Mouse (Mus musculus) gastrocnemius, postnatal 36 days (tissue): ENCODE measurements around the gene Tymp. TPM values are rescaled to one million over a fixed set of nuclear protein-coding genes. Genes with fewer than 3 reads are reported as not detected.
A peak's percentile ranks its signal among the peaks of the same experiment; 100 is the strongest.

Experiments used
- DNase-seq, 2 experiments: peaks; one replicate each; pipeline ENCODE4 v3.0.0; 2022
- intact Hi-C: fragments of 180-260 bp; cut with DNase I; formaldehyde crosslinking; loops from one replicate; pipeline ENCODE4 v1.15.1; 2025
- total RNA-seq, 2 experiments: library from RNA; stranded (reverse); gene quantifications; 2 replicates each; pipeline ENCODE4 v1.2.3; 2021

Gene Tymp
- total RNA-seq, 2 experiments from 2014 or later: 0.35 to 0.48 TPM

DNA sequence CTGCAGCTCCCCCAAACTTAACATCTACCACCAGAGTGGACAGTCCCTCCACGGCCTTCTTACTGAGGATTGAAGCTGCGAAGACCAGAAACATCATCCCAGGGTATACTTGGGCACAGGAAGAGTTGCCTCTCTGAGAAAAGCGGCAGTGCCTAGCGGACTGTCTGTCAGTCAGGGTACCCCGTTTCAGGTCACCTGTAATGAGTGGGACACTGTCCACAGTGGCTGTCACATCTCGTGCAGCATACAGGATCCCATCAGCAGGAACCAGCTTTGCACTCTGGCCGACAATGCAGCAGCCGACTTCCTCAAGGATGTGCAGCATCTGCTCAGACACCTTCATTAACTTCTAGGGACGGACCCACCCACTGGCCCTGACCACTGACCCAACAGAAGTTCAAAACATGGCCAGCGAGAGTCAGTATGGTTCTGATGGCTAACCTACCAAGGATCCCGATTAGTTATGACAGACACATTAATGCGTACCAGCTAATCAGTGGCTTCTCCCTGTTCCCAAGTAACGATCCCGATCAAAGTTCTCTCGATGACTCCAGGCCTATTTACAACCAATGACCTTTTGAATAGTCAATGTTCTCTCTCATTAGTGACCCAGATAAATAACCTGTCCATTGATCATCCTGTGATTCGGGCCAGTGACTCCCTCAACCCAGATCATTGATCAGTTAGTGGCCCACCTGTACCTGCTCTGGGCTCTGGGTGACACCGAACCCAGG lies 1.9 kb downstream of the Tymp start:
- intact Hi-C loops: loop anchor here (5.0 kb wide), 1 partner anchor 52 kb away; the partner anchor contains the start of genes C730034F03Rik, Chkb, Cpt1b and Gm44502

DNA sequence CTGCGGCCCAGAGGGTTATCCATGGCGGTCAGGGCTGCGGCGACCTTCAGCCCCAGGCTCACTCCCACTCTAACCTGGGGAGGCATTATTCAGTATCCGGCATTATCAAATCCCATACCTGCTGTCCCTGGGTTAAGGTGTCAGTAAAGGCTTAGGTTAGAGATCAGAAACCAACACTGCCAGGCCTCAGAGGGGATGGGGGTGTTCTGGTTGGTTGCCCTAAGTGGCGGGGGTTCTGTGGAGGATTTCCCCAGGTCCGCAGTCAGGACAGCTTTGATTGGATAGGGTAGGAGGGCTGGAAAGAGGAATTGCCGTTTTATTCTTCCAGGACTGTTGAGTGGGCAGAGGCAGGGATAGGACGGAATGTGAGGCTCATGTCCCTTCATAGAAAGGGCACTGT lies 2.5 kb downstream of the Tymp start:
- no peak for DNase-seq
- intact Hi-C loops: loop anchor here (5.0 kb wide), 1 partner anchor 53 kb away; the partner anchor contains the start of genes C730034F03Rik, Chkb, Cpt1b and Gm44502

More for the DNA sequence above, 1.9 kb downstream of the Tymp start:
- no peak for DNase-seq

DNA sequence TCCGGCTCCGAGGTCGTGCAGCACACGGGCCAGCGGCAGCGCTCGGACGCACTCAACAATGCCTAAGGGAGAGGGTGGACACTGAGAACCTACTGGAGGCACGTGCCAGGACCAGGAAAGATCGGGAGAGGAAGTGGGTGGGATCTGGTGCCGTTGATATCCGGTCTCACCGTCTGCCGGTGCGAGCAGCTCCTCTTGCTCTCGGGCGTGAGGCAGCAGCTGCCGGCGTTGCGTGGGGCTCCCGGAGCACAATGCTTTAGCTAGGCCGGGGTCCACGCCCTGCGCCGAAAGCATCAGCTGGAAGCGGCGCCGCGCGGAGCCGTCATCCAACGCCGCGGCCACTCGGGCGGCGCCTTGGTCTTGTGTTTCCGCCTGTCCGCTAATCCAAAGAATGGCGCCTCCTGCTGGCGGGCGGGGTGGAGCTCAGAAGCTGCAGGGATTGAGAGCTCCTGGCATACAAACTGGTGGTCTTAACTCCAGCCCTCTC lies 3.0 kb downstream of the Tymp start, which contains the start of gene Sco2:
TSS of gene Sco2 (minus strand) at position 85 of the 487 bp plus-strand sequence.
- intact Hi-C loops: loop anchor here (5.0 kb wide), 1 partner anchor 53 kb away; the partner anchor contains the start of genes C730034F03Rik, Chkb, Cpt1b and Gm44502
- DNase-seq: peak; percentile 92 to 95

DNA sequence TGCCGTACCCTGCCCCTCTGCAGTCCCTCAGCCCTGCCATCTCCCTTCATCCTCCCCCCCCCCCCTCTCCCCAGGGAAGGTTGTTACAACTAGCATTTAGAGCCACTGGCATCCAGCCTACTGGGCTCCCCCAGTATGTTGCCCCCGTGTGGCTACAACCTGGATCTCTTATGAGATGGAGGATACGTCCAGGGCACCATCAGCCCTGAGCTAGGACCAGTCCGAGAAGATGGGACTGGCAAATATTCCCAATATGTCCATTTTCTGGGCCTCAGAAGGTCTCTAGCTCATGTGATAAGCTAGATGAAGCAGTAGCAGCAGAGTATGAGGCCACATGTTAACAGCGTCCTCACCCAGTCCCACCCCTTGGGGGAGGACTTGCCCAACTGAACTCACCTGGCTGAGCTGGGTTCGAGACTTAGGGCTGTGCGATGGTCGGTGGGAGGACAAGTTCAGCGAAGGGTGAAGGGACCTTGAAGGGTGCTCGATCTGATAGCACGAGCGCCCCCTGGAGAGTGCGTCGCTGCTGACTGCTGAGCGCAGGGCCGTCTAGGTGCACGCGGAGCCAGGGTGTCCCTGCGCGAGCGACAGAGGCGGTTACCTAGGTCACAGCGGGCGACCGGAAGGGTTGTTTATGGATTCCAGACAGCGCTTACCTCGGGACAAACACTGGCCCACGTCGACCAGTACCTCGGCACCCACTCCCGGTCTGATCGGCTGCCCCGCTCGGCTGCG lies 3.6 kb downstream of the Tymp start:
- peak; percentile 78 to 80 for DNase-seq
- intact Hi-C loops: loop anchor here (5.0 kb wide), 1 partner anchor 54 kb away; the partner anchor contains the start of genes C730034F03Rik, Chkb, Cpt1b and Gm44502

GRCm38 (mm10) chr15:89372536-89372935 lies 4.3 kb downstream of the Tymp start:
- intact Hi-C loops: loop anchor here (5.0 kb wide), 1 partner anchor 55 kb away; the partner anchor contains the start of genes C730034F03Rik, Chkb, Cpt1b and Gm44502
- DNase-seq: no peak

- DNase-seq: no peak
- intact Hi-C loops: loop anchor here (5.0 kb wide), 1 partner anchor 55 kb away; the partner anchor contains the start of genes C730034F03Rik, Chkb, Cpt1b and Gm44502
Observed at GRCm38 (mm10) chr15:89372068-89372467, 4.8 kb downstream of the Tymp start.

DNA sequence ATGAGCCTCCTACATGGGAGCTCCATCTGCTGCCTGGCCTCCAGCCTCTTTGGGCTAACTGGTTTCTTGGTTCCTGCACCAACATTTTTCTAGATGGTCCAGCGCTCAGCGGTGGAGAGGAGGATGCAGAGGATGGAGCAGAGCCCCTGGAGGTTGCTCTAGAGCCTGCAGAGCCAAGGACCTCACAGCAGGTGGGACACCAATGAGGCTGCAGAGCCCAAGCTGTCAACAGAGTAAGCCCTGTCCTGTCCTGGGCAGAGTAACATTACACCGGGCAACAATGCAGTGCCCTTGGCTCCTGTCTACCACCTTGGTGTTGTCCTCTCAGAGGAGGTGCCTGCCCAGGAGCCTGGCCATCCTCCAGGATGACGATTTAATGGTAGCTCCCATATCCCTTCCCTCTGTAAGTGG lies 11.7 kb downstream of the Tymp start:
- intact Hi-C loops: no loop called here
- no peak for DNase-seq

- DNase-seq: no peak
- intact Hi-C loops: no loop called here
Observed at GRCm38 (mm10) chr15:89363051-89363450, 13.8 kb downstream of the Tymp start.

DNA sequence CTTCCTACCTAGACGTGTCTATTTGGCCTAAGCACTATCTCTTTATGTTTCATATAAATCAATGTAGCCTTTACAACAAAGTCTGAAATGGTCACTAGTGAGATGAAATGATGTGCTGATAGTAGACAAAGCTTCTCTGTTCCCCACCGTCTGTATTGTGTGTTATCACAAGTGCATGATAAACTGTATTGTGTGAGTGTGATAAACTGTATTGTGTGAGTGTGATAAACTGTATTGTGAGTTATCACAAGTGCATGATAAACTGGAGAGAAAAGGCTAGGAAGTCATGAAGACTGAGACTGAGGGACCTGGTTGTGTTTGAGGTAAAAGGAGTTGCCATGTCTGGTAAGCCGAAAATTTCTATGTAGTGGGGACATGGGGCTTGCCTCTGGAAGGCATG lies 18.1 kb downstream of the Tymp start:
- intact Hi-C loops: no loop called here
- no peak for DNase-seq

DNA sequence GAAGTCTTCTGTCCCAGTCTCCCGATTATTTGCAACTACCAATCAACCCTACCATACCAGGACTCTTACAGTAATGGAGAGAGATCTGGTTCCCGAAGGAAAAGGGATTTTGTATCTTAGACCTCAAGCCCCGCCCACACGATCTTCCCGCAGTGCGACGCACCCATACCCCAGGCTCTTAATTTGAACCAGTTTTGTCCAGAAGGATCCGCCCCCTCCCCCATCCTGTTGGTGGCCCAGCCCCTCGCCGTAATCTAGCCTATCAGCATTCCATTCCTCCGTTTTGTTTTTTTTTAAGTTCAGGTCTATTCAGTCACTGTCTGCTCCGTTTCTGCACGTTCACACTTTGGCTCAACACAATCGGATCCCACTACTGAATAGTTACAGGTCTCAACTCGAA lies 20.5 kb downstream of the Tymp start:
- DNase-seq: no peak
- intact Hi-C loops: no loop called here

DNA sequence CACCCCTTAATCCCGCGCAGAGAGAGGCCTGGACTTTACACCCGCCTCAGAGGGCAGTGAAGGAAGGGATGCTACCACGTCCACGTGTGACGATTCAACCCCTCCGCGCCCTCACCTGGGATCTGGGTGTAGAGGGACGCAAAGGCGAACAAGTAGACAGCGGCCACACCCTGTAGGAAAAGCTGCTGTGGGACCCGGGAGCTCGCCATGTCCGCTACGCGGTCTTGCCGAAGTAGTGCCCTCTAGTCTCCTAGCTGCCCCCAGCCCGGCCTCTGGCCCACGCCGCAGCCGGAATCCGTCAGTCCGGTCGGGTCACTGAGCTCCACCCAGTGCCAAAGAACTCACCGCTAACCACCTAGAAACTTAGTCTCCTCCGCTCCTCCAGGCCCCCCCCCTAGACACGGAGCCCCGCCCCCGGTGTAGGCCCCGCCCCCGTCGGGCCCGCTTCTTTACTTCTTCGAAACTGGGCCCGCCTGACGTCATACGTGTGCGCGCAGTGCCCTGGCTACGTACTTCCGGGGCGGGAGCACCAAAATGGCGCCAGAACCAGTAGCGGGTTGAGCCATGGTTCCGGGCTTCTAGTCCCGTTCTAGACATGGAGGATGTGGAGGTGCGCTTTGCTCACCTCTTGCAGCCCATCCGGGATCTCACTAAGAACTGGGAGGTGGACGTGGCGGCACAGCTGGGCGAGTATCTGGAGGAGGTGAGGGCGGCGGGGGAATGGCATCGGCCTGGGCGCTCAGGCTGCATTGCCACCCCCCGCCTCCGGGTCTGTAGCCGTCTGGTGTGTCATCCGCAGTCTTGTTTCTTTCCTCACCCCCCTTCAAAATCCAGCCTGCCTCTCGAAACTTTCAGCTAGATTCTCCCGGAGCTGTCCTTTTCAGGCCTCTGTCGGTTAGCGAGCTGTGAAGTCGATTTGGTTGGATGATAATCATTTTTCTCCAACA lies 21.3 kb downstream of the Tymp start, which contains the start of the genes Lmf2 and Ncaph2:
TSS of gene Lmf2 (minus strand) at position 419 of the 947 bp plus-strand sequence.
TSS of gene Ncaph2 (plus strand) at position 479 of the 947 bp plus-strand sequence.
- intact Hi-C loops: no loop called here
- peak; percentile 94 for DNase-seq

DNA sequence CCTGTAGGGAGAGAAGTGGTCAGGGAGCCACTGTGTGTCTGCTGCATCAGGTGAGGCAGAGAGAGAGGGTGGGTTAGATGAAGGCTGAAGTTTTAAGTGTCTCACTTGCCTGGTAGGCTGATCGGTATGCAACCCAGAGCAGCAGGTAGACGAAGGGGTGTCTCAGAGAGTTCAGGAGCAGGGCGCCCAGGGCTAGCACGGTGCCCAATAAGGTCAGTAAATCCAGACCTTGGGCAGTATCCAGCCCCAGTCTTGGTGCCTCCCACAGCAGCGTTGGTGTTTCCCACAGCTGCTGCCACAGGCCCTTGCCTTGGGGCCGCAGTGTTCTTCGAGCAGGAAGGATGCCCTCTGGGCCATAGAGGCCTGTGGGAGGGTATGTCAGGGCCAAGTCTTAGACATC lies 22.4 kb downstream of the Tymp start:
- intact Hi-C loops: loop anchor here (5.0 kb wide), 1 partner anchor 227 kb away; the partner anchor contains the start of gene Hdac10
- DNase-seq: no peak

DNA sequence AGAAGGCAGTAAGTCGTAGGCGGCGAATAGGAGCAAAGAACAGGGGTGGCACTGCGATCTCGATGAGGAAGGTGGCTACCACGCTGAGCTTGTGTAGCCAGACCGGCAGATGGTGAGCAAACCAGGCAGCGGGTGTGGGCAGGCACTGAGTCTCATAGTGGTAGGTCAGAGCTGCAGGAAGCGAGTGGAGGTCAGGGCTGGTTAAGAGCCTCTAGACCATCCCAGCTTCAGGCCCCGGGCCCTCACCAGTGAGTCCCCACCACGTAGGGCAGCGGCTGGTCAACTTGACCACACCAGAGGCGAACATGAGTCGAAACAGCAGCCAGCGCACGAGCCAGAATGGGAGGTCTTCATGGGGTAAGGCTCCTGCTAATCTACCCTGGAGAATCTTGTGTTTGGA lies 23.0 kb downstream of the Tymp start:
- DNase-seq: no peak
- intact Hi-C loops: loop anchor here (5.0 kb wide), 1 partner anchor 227 kb away; the partner anchor contains the start of gene Hdac10

- no peak for DNase-seq
- intact Hi-C loops: loop anchor here (5.0 kb wide), 1 partner anchor 225 kb away; the partner anchor contains the start of gene Hdac10
Observed at GRCm38 (mm10) chr15:89352795-89353194, 24.0 kb downstream of the Tymp start.

DNA sequence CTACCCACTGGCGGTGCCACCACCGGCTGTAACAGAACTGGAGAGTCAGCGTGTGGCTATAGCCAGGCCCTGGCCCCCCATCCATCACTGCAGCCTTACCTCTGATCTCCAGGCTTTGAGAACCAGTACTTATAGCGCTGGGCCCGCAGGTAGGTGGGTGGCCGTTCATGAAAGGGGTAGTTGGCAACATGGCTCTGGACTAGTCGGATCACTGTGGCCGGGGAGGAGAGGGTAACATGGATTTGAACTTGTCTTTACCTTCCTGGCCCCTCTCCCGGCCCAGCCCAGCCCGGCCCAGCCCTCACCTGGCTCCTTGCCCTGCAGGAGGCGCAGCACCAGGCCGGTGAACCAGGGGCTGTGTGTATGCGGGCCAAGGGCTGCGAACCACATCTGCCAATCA lies 24.8 kb downstream of the Tymp start:
- intact Hi-C loops: loop anchor here (5.0 kb wide), 1 partner anchor 225 kb away; the partner anchor contains the start of gene Hdac10
- no peak for DNase-seq

DNA sequence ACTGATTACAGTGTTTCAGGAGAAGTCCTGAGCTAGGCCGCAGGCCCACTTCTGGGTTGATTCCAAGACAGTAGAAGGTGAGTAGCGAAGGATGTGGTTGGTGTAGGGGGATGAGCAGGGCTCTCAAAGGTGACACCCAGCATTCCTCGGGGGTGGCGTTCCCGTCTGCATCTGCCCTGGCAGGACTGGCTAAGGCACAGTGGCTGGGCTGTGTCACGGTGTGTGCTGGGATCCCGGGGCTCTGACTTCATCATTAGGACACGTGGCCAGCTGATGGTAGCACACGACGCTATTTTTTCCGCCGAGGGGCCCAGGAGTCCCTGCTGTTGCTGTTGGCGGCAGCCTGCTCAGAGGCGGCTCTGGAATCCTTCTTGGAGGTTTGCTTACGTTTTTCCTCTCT lies 25.5 kb downstream of the Tymp start:
- intact Hi-C loops: loop anchor here (5.0 kb wide), 1 partner anchor 224 kb away; the partner anchor contains the start of gene Hdac10
- no peak for DNase-seq

DNA sequence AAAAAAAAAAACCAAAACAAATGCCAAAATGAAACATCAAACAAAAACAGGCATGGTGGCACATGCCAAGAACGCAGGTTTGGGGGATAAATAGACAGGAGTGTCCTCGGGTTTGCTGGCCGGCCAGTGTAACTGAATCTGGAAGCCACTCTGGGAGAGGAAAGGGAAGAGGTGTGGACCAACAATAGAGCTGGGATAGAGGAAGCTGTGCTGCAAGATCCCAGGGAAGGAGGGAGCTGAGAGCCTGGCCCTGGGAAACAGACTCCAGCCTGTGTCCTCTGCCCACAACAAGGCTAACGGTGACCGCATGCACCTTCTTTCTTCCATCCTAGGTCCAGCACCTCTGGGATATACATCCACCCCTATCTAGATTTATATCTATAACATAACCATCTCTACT lies 26.4 kb downstream of the Tymp start:
- intact Hi-C loops: loop anchor here (5.0 kb wide), 1 partner anchor 223 kb away; the partner anchor contains the start of gene Hdac10
- DNase-seq: no peak

DNA sequence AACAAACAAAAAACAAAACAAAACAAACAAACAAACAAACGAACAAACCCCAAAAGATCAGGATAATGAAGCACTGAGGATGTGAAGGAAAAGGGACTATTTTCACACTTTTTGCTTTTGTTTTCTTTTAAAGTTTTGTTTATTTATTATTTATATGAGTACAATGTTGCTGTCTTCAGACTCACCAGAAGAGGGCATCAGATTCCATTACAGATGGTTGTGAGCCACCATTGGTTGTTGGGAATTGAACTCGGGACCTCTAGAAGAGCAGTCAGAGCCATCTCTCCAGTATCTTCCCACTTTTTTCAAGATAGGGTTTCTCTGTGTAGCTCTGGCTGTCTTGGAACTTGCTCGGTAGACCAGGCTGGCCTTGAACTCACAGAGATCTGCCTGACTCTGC lies 33.5 kb downstream of the Tymp start:
- intact Hi-C loops: loop anchor here (10.0 kb wide), 1 partner anchor 191 kb away; no protein-coding TSS in a partner anchor
- DNase-seq: no peak

DNA sequence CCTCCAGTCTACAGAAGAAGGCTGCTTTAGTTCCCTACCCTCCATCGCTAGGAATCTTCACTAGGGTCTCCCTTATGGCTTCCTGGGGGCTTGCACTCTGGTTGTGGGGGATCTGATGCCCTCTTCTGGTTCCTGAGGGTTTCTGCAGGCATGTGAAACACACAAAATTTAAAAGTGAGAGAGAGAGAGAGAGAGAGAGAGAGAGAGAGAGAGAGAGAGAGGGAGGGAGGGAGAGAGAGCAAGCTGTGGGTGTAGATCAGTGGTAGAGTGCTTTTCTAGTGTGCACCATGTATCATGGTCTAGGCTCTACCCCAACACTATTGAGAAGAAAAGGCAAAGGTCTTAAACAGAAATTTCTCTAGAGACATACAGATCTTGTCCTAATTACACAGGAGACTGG lies 35.2 kb downstream of the Tymp start:
- DNase-seq: no peak
- intact Hi-C loops: loop anchor here (10.0 kb wide), 1 partner anchor 193 kb away; no protein-coding TSS in a partner anchor
